Mouse (Mus musculus) CH12F3 (cell line): ENCODE measurements at regions not wholly inside any gene's neighbourhood (a gene's known extent, or its start where the extent isn't known, plus 50 kb on each side); places are given as distances from the start of the nearest gene placed in this dataset.

Experiments used
- in situ Hi-C: fragments of 300-500 bp; cut with MboI; formaldehyde crosslinking; loops from 2 replicates; pipeline ENCODE4 v1.14.3; 2020; ENCODE audit warnings: low sequenced_read_pairs

- in situ Hi-C loops: no loop called here
These were observed 242.6 kb upstream of the Tmem161b start for GRCm38 (mm10) chr13:83979535-83979934.

DNA sequence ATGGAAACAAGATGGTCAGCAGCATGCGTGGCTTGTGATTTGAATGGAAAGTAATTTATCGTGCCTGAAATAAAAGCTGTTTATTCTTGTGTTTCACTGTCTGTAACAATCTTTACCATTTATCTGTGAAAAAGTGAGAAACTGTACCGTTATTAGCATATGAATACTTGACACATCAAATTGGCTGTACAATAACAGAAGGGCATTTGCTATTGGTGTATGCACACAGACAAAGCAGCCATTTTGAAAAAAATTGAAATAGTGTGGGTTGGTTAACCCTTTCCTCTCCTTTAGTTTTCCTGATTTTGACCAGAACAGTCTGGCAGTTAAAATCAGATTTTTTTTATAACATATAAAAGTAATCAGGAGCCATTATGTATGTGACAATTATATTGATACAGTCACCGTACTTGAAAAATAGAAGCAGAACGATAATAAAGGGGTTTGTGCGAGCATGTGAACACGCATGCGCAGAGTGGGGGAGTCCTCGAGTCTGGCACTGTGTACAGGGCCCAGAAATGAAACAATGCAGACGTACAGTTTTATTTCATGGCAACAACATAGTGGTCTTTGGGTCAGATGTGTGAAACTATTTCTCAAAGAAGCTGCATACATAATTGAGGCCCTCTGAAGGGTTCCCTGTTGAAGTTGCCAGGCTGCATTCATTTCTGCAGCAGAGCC is 237.3 kb upstream of the Tmem161b start:
- in situ Hi-C loops: no loop called here

- in situ Hi-C loops: no loop called here
These were observed 234.2 kb upstream of the Tmem161b start for GRCm38 (mm10) chr13:83987746-83988423.

DNA sequence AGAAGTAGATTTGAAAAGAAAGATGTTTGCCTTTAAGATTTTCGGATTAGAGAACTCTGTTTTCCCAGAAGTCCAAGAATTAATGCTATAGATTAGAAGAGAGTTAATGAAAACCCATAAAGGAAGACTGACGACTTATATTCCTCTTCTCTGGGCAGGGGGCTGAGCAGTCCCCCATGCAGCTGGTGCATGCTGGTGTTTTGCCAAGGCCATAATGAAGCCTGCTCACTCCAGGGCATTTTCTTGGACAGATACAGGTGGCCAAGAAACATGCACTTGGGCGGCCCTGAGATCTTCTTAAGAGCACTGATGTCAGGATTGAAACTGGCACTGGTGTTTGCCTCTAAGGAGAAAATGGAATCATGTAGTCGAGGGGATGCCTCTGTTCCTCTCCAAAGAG is 233.6 kb upstream of the Tmem161b start:
- in situ Hi-C loops: no loop called here

DNA sequence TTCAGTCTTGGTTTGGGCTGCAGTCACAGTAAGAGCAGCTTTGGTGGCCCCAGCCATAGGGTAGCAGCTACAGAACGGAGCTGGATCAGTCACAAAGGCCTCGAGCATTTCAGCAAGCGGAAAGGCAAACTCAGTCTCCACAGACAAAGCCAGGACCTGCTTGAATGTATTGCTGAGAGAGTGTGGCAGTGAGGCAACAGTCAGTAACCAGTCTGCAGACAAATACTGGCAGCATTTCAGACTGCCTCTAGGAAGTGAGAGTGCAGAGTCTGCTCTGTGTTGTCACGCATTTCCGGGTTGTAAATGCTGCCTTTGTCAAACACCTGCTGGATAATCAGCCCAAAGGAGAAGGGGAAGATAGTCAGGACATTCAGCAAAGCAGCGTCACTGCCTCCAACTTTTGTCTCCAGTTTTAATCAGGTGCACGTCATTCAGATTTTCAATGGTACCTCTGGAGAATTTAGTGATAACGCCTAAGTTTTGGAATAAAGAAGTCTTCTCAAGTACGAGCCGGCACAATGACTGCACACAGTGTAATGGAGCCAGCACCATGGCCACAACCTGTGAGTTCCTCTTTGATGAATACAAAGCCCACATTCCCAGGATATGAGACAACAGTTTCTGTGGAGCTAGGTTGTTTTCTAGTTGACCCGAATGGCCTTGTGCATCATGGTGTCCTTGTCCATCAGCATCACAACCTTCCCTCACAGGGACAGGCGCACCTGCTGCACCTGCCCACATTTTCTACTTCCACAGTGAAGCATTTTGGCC is 224.3 kb upstream of the Tmem161b start:
- in situ Hi-C loops: no loop called here

DNA sequence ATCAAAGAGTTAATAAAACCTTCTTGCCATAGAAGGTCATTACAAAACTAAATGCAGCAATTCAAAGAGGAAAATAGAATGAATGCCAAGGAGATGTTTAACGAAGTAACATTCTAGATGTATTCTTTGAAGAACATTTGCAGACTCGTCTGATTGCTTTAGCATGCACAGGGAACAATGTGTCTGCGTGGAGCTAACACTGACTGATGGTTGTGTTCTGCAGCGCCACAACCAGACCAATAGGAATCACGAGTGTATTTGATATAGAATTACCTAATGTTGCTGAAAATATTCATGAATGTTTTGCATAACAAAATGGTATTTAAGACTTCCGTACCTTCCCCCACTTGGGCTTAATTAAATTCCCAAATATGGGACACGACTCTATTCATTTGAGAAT is 200.3 kb upstream of the Tmem161b start:
- in situ Hi-C loops: no loop called here

DNA sequence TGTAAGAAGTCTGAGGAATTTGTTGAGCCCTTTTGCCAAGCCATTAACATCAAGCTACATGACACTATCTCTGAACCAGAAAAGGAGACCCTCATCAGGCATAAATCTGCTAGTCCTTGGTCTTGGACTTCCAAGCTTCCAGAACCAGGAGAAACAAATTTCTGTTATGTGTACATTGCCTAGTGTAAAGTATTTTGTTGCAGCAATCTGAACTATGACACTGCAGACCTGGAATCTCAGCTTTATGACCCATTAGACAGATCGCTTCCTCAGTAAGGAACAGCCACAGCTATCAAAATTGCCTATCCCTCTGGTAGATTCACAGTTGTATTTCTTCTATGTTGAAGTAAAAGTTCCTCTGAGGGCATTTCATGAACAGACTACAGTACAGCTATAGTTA is 199.1 kb upstream of the Tmem161b start:
- in situ Hi-C loops: no loop called here

- in situ Hi-C loops: no loop called here
These were observed 198.5 kb upstream of the Tmem161b start for GRCm38 (mm10) chr13:84023637-84024036.

- in situ Hi-C loops: no loop called here
These were observed 196.7 kb upstream of the Tmem161b start for GRCm38 (mm10) chr13:84025348-84025747.

- in situ Hi-C loops: no loop called here
These were observed 174.4 kb upstream of the Tmem161b start for GRCm38 (mm10) chr13:84047736-84048135.

- in situ Hi-C loops: no loop called here
These were observed 169.9 kb upstream of the Tmem161b start for GRCm38 (mm10) chr13:84052221-84052620.

DNA sequence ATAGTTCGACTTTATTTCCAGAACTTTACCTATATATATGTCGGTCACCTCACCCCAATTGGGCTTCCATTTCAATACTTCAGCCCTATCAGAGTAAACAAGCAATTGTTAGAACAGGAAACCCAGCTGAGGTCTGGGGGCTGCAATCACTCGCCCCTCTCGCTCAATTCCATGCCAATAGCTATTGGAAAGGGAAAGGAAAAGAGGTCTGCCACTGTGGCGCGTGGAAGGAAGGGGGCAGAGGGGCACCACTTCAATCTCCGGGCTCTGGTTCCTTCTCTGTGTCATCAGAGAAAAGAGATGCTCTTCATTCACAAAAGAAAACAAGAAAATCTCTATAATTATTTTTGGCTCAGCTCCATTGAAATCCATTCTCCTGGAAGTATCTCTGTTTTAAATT is 167.1 kb upstream of the Tmem161b start:
- in situ Hi-C loops: no loop called here

- in situ Hi-C loops: no loop called here
These were observed 166.5 kb upstream of the Tmem161b start for GRCm38 (mm10) chr13:84055576-84055975.

DNA sequence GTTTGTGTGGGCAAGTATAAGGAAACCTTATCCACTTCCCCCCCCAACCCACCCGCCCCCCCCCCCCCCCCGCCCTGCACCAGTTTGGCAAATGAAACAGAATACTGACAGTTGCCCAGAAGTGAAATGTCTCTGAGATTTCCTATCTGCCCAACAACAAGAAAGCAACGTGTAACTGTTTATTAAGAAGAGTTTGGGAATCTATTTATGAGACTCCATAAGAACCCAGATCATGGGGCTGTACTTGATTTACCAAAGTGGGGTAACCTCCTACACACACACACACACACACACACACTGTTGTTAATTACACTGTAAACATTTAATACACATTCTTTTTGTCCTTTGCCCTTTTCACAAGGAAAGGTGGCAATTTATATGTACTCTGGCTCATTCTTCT is 165.6 kb upstream of the Tmem161b start:
- in situ Hi-C loops: no loop called here

DNA sequence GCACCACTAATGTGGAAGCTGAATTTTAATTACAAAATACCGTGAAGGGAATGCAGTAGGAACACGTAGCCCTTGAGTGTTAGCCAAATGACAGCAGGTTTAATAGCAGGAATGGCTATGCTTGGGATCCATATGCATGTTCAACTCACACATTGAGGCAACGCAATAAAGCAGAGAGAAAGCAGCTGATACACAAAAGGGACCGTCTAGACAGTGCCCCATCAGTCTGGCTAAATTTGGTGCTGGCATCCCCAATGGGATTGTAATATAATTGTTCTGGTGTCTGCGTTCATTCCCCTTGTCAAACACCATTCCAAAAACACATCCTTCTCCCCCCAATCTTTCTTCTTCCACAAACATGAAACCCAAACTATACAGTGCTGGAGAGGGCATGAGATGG is 165.1 kb upstream of the Tmem161b start:
- in situ Hi-C loops: no loop called here

GRCm38 (mm10) chr13:84057456-84057855 is 164.6 kb upstream of the Tmem161b start:
- in situ Hi-C loops: no loop called here

GRCm38 (mm10) chr13:84058251-84058650 is 163.8 kb upstream of the Tmem161b start:
- in situ Hi-C loops: no loop called here

DNA sequence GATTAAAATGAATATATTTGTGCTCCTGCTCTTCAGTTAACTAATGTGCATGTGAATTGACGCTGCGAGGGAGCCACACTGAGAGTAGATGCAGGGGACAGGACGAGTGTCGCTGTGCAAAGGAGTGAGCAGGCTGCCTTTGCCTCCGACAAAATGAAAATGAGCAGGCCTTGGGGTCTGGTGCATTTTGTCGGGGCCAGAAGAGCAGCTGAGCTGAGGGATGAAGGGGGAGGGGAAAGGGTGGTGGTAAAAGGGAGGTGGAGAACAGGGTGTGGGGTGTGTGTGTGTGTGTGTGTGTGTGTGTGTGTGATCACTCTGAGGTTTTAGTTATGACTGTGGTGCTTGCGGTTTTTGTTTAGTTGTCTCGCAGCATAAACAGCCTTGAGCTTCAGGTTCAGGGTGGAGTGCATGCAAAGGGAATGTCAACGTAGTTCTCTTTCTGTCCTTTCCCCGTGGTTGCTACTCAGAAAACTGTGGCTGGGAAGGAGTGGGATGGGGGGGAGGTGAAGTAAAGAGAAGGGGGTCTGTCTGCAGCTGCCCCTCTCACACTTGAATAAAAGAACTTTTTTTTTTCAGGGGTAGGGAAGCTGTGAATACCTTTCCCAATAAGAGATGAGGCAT is 163.0 kb upstream of the Tmem161b start:
- in situ Hi-C loops: no loop called here

DNA sequence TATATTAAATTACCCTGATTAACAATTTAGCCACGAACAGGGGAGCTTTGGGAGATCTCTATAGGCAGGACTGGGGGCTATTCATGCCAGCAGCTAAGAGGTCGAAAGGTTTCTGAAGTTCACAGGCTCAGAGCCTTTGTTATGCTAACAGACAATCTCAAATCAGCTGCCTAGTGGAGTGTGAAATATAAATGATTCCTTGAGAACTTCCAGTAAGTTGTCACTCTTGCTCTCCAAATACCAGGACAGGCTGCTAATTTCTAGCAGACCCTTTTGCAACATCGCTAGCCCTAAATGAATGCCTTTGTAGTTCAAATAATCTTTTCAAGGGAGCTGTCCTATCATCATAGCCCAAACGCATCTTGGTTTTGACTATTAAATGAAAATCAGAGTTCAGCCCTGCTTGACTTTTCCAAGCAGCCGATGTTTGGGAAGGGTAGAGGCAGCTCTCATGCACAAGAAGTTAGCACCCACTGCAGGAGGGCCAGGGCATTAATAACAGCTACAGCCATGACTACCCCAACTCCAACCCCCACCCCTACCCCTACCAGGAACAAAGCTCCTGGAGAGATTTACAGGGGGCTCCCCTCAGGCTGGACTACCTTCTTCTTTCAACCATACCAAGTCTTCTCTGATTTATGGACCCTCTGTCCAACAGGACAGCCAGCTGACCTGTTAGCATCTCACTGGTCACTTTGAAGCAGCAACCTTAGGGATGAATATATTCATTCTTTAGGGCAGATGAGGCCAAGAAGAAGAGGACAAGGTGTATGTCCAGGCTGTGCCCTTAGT is 162.2 kb upstream of the Tmem161b start:
- in situ Hi-C loops: no loop called here

DNA sequence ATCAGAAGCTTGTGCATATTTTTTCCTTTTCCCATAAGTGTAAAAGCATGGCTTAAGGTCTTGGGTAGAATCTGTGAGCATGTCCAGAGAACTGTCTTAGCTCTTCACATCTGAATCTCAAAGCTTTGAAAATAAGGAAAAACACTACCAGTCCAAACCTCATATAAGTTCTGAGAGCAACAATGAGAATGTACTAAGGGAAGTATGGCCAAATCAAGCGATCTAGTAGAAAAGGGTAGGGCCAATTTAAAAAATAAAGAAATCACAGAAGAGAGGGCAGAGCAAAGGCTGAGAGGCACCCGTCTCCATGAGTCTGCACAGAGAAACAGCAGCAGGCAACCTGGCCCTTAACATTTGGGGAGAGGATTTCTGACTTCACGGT is 161.7 kb upstream of the Tmem161b start:
- in situ Hi-C loops: no loop called here

GRCm38 (mm10) chr13:84060906-84061305 is 161.2 kb upstream of the Tmem161b start:
- in situ Hi-C loops: no loop called here
